Mouse (Mus musculus) right cerebral cortex, postnatal 36 days (tissue): ENCODE results near the gene Magi3.

Experiments
- DNase-seq, 2 experiments: peaks; one replicate each; pipeline ENCODE4 v3.0.0; 2022; ENCODE audit warnings: low spot score in 2 of 2, mixed read lengths in 1 of 2

Magi3 gene

GRCm38 (mm10) chr3:104189823-104190222, 30.4 kb downstream of the Magi3 start:
- no peak for DNase-seq

- DNase-seq: no peak
These were observed 30.9 kb downstream of the Magi3 start for GRCm38 (mm10) chr3:104189234-104189633.

- no peak for DNase-seq
These were observed 35.9 kb downstream of the Magi3 start for GRCm38 (mm10) chr3:104184270-104184669.

GRCm38 (mm10) chr3:104183656-104184055, 36.5 kb downstream of the Magi3 start:
- peak in 1 of 2 experiments; percentile 18 for DNase-seq

- no peak for DNase-seq
These were observed 37.5 kb downstream of the Magi3 start for GRCm38 (mm10) chr3:104182711-104183110.

GRCm38 (mm10) chr3:104161347-104161746, 58.8 kb downstream of the Magi3 start:
- no peak for DNase-seq

- no peak for DNase-seq
These were observed 59.6 kb downstream of the Magi3 start for GRCm38 (mm10) chr3:104160603-104161002.

GRCm38 (mm10) chr3:104150146-104150545, 70.0 kb downstream of the Magi3 start:
- DNase-seq: no peak

GRCm38 (mm10) chr3:104142376-104142775, 77.8 kb downstream of the Magi3 start:
- DNase-seq: no peak

GRCm38 (mm10) chr3:104138953-104139450, 81.2 kb downstream of the Magi3 start:
- no peak for DNase-seq

GRCm38 (mm10) chr3:104125628-104126027, 94.5 kb downstream of the Magi3 start:
- no peak for DNase-seq

GRCm38 (mm10) chr3:104123846-104124245, 96.3 kb downstream of the Magi3 start:
- DNase-seq: no peak

GRCm38 (mm10) chr3:104109478-104109877, 110.7 kb downstream of the Magi3 start:
- DNase-seq: no peak

GRCm38 (mm10) chr3:104104942-104105341, 115.2 kb downstream of the Magi3 start:
- no peak for DNase-seq

- DNase-seq: no peak
These were observed 118.5 kb downstream of the Magi3 start for GRCm38 (mm10) chr3:104101721-104102120.

GRCm38 (mm10) chr3:104101249-104101648, 118.9 kb downstream of the Magi3 start:
- no peak for DNase-seq

- no peak for DNase-seq
These were observed 124.2 kb downstream of the Magi3 start for GRCm38 (mm10) chr3:104095936-104096335.

GRCm38 (mm10) chr3:104094646-104095045, 125.5 kb downstream of the Magi3 start:
- no peak for DNase-seq

GRCm38 (mm10) chr3:104092759-104093158, 127.4 kb downstream of the Magi3 start:
- DNase-seq: no peak

- DNase-seq: no peak
These were observed 138.1 kb downstream of the Magi3 start for GRCm38 (mm10) chr3:104082031-104082430.

GRCm38 (mm10) chr3:104078725-104079124, 141.4 kb downstream of the Magi3 start:
- DNase-seq: no peak

- DNase-seq: no peak
These were observed 150.8 kb downstream of the Magi3 start for GRCm38 (mm10) chr3:104069395-104069794.

GRCm38 (mm10) chr3:104059001-104059622, 161.1 kb downstream of the Magi3 start:
- DNase-seq: peak; percentile 60 to 71

GRCm38 (mm10) chr3:104032747-104033146, 187.4 kb downstream of the Magi3 start:
- DNase-seq: no peak
